Comparison of ENCODE assay signal across 17 mouse cellular contexts in genomic region chr1:183991921-183992320, GRCm38 (mm10). TPM values are rescaled to one million over a fixed set of nuclear protein-coding genes. Genes with fewer than 3 reads are reported as not detected.
DNase-seq lines count a peak whose midpoint lies in the region.
"Had no signal": no experiment of that assay in that cellular context is flagged by ENCODE, and none has a peak within 500 bp of the region (broad histone marks: within the 10 kb centered on the region; RNA-seq: fewer than 3 reads in every experiment).

No protein-coding gene starts in this region.

- H3K4me1 ChIP-seq in heart, embryonic 10.5 days: no peaks in the 10 kb centered on the region

- no peaks in the 10 kb centered on the region for H3K36me3 ChIP-seq in heart, embryonic 10.5 days
- H3K36me3 ChIP-seq: G1E had no signal

- DNase-seq in heart, adult 11 months: peak; percentile 72
- DNase-seq in heart, postnatal 4 days: no peak
- peak; percentile 52 for DNase-seq in heart, embryonic 10.5 days (ENCODE audit: low spot score)
- no peak for DNase-seq in heart, adult 9 months (ENCODE audit: low spot score in 2 of 2)
- DNase-seq: adrenal gland, adult 2 months; adrenal gland, adult 8-10 months; adrenal gland, postnatal 10 days; adrenal gland, postnatal 14 days; adrenal gland, postnatal 25 days; adrenal gland, postnatal 36 days; B cell, adult 2 months; cerebellum, adult 11 months; cerebellum, adult 11-12 months; cerebellum, adult 18-20 months had no signal

- no peaks in the 10 kb centered on the region for H3K27me3 ChIP-seq in heart, embryonic 10.5 days (ENCODE audit: insufficient read depth, poor library complexity, severe bottlenecking)
- H3K27me3 ChIP-seq: CH12.LX, Patski had no signal

- no peak overlapping the region for H3K4me3 ChIP-seq in heart, embryonic 10.5 days

- no peak overlapping the region for H3K27ac ChIP-seq in heart, embryonic 10.5 days

- no peaks in the 10 kb centered on the region for H3K9me3 ChIP-seq in heart, embryonic 10.5 days

- WGBS in heart, embryonic 10.5 days: 79% methylated on average over 2 of the region's 2 CpGs

RNA-seq across cellular contexts. Expression of gene Dusp10, which starts 21.2 kb away (rescaled TPM):
- 10 to 100 TPM; 11.3 to 13.8 TPM for total RNA-seq in heart, postnatal 4 days (2021)
- 8.5 and 12.3 TPM in 2 replicates for polyA plus RNA-seq in heart, embryonic 10.5 days (2016; fragmentation: Nextera tagmentation; extraction: Ambion mirVana)
- polyA plus RNA-seq: G1E had no signal

RNA-seq across cellular contexts. Expression of gene 1700056E22Rik, which starts 42.2 kb away (rescaled TPM):
- 1 to 10 TPM; 1.8 to 2.6 TPM for total RNA-seq in heart, postnatal 4 days (2021)
- 1.1 and 1.3 TPM in 2 replicates for polyA plus RNA-seq in heart, embryonic 10.5 days (2016; fragmentation: Nextera tagmentation; extraction: Ambion mirVana)
- total RNA-seq: G1E had no signal
- polyA plus RNA-seq: G1E had no signal

Comparison
In these comparisons a context has a peak if more than half of its experiments do, and no peak if none do; other contexts are left out.
1. DNase-seq: peak in heart, adult 11 months (single experiment) and heart, embryonic 10.5 days (single experiment); none in heart, postnatal 4 days (single experiment) and heart, adult 9 months (0 of 2).